Mouse (Mus musculus): ENCODE measurements around the gene Camkk1. TPM values are rescaled to one million over a fixed set of nuclear protein-coding genes. Genes with fewer than 3 reads are reported as not detected.

The Camkk1 gene
- polyA plus RNA-seq, 1 experiment from 2014 or later, result 30.6 TPM

DNA sequence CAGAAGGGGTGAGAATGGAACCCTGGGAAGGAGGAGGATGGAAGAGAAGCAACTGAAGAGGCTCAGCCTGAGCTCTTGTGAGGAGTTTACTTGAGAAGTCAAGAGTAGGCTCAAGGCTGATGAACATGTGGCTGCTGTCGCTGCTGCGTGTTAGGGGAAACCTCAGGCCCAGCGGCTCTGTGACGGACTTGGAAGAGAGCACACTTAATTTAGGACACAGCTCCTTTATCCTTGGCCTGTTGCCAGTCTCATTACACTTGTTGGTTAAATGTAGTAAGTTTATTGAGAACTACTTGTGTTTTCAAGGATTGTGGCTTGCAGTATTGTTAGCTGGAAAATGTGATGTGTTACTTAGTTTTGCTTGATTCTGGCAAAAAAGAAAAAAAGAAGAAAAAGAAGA, 57.9 kb downstream of the Camkk1 start:
- no peaks in the 10 kb centered on the region for H3K9me3 ChIP-seq
- H3K27me3 ChIP-seq (replicated peaks), result no peaks in the 10 kb centered on the region
- no peak overlapping the region for H3K27ac ChIP-seq
- ATAC-seq (replicated peaks), result no peak
- no peak overlapping the region for H3K4me3 ChIP-seq
- peaks cover 64% of the 10 kb centered on the region for H3K36me3 ChIP-seq (replicated peaks)
- H3K9ac ChIP-seq, result no peak overlapping the region
- no peak overlapping the region for H3K4me2 ChIP-seq
- no peaks in the 10 kb centered on the region for H3K4me1 ChIP-seq
- 68% methylated on average over 4 of the region's 4 CpGs for WGBS

DNA sequence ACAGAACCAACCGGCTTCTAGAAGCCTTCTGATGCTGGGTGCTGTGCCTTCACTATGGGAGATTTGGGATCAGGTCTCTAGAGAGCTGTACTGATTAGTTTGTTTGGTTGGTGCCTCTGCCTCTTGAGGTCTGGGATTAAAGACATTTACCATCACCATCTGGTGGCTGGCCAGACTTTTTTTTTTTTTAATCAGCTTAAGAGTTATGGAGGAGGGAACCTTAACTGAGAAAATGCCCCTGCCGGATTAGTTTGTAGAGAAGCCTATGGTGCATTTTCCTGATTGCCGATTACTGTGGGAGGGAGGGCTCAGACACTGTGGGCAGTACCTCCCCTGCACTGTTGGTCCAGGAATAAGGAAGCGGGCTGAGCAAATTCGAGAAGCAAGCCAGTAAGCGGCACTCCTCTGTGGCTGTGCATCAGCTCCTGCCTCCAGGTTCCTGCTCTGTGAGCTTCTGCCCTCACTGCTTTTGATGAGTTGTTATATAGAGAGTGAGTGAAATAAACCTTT, 58.5 kb downstream of the Camkk1 start:
- Histone ChIP-seq H3K4me1 (no peaks in the 10 kb centered on the region), H3K4me2 (no peak overlapping the region), H3K9me3 (no peaks in the 10 kb centered on the region), H3K27ac (no peak overlapping the region), H3K9ac (no peak overlapping the region), H3K4me3 (no peak overlapping the region), H3K27me3 (replicated peaks) (no peaks in the 10 kb centered on the region), H3K36me3 (replicated peaks) (peaks cover 70% of the 10 kb centered on the region)
- ATAC-seq (replicated peaks), result no peak
- 52% methylated on average over 6 of the region's 6 CpGs for WGBS

DNA sequence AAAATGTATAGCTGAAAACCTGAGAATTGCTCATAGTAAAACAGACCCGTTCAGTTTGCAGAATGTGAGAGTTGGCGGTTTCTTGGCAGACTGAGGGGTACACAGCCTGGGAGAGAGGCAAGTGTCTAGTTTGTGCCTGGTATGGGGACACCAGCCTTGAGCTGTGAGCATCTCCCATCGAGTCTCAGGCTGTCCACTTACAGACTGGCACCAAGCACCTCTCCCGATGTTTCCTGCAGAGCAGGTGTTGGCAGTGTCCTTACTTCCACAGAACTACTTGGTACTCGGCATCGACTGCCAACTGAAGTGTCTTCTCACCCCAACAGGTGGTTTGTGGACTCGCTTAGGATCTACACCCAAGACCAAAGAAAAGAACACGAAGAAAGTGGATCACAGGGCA, 59.8 kb downstream of the Camkk1 start:
- Histone ChIP-seq H3K9me3 (no peaks in the 10 kb centered on the region), H3K4me1 (no peaks in the 10 kb centered on the region), H3K4me2 (no peak overlapping the region), H3K27ac (no peak overlapping the region), H3K27me3 (replicated peaks) (no peaks in the 10 kb centered on the region), H3K9ac (no peak overlapping the region), H3K36me3 (replicated peaks) (peaks cover 64% of the 10 kb centered on the region), H3K4me3 (no peak overlapping the region)
- 91% methylated on average over 8 of the region's 8 CpGs for WGBS
- no peak for ATAC-seq (replicated peaks)

GRCm38 (mm10) chr11:73080306-73080705, 61.5 kb downstream of the Camkk1 start:
- H3K4me1 ChIP-seq, result no peaks in the 10 kb centered on the region
- H3K9ac ChIP-seq, result no peak overlapping the region
- 94% methylated on average over 3 of the region's 3 CpGs for WGBS
- no peak overlapping the region for H3K27ac ChIP-seq
- ATAC-seq (replicated peaks), result no peak
- H3K36me3 ChIP-seq (replicated peaks), result peaks cover 52% of the 10 kb centered on the region
- H3K4me2 ChIP-seq, result no peak overlapping the region
- no peaks in the 10 kb centered on the region for H3K27me3 ChIP-seq (replicated peaks)
- H3K4me3 ChIP-seq, result no peak overlapping the region
- no peaks in the 10 kb centered on the region for H3K9me3 ChIP-seq

DNA sequence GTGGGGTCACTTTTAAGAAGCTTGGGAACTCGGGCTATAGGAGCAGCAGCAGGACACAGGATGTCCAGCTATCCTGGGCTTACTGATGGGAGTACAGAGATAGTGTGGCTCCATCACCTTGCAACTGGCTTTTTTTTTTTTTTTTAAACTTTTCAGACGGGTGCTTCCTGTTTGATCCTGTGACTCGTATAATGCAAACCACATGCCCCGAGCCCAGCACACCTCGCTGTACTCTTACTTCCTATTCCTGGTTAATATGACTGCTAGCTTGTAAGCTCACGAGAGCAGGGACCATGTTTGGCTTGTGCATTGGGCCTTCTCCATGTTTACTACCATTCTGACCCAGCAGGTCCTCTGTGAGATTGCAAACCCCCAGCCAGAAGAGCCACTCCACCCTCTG, 65.5 kb downstream of the Camkk1 start:
- Histone ChIP-seq H3K27me3 (replicated peaks) (no peaks in the 10 kb centered on the region), H3K4me1 (no peaks in the 10 kb centered on the region), H3K4me3 (no peak overlapping the region), H3K36me3 (replicated peaks) (peaks cover 29% of the 10 kb centered on the region), H3K9ac (no peak overlapping the region), H3K4me2 (no peak overlapping the region), H3K9me3 (no peaks in the 10 kb centered on the region), H3K27ac (0 out of 2 replicates have a peak overlapping the region, but pooled peaks have one; percentile 9)
- 75% methylated on average over 6 of the region's 6 CpGs for WGBS
- no peak for ATAC-seq (replicated peaks)

DNA sequence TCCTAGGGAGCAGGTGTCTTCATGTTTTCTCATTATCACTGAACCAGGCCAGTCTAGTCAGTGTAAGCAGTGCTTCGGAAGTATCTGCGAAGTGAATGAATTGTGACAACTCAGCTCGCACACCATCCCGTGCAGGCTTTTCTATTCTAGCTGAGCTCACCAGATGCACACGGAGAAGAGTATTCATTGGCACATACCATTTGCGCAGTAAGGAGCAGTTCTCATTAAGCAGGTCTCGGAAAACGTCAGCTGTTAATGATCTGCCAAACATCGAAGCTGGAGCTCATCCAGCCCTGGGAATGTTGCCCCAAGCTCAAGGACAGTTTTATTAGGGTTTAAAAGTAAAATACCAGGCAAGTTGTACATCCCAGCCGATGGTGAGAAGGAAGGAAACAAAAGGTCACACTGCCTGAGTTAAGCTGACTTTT, 66.0 kb downstream of the Camkk1 start:
- WGBS, result 76% methylated on average over 10 of the region's 10 CpGs
- 0 out of 2 replicates have a peak overlapping the region, but pooled peaks have one; percentile 9 for H3K27ac ChIP-seq
- no peak overlapping the region for H3K9ac ChIP-seq
- ATAC-seq (replicated peaks), result no peak
- H3K27me3 ChIP-seq (replicated peaks), result no peaks in the 10 kb centered on the region
- no peak overlapping the region for H3K4me3 ChIP-seq
- no peaks in the 10 kb centered on the region for H3K9me3 ChIP-seq
- H3K36me3 ChIP-seq (replicated peaks), result peaks cover 25% of the 10 kb centered on the region
- H3K4me1 ChIP-seq, result no peaks in the 10 kb centered on the region
- no peak overlapping the region for H3K4me2 ChIP-seq

GRCm38 (mm10) chr11:73085391-73085790, 66.6 kb downstream of the Camkk1 start:
- no peaks in the 10 kb centered on the region for H3K4me1 ChIP-seq
- H3K4me2 ChIP-seq, result no peak overlapping the region
- H3K36me3 ChIP-seq (replicated peaks), result peaks cover 25% of the 10 kb centered on the region
- no peak overlapping the region for H3K27ac ChIP-seq
- H3K27me3 ChIP-seq (replicated peaks), result no peaks in the 10 kb centered on the region
- 74% methylated on average over 7 of the region's 7 CpGs for WGBS
- no peak overlapping the region for H3K9ac ChIP-seq
- no peak overlapping the region for H3K4me3 ChIP-seq
- H3K9me3 ChIP-seq, result no peaks in the 10 kb centered on the region
- no peak for ATAC-seq (replicated peaks)

GRCm38 (mm10) chr11:73087700-73088480, 69.1 kb downstream of the Camkk1 start:
- no peak overlapping the region for H3K27ac ChIP-seq
- H3K4me1 ChIP-seq, result no peaks in the 10 kb centered on the region
- H3K9me3 ChIP-seq, result no peaks in the 10 kb centered on the region
- no peak overlapping the region for H3K4me3 ChIP-seq
- 51% methylated on average over 6 of the region's 6 CpGs for WGBS
- H3K27me3 ChIP-seq (replicated peaks), result no peaks in the 10 kb centered on the region
- peaks cover 5% of the 10 kb centered on the region; the same call in 1 of the 2 replicates for H3K36me3 ChIP-seq (replicated peaks)
- ATAC-seq (replicated peaks), result no peak
- no peak overlapping the region for H3K4me2 ChIP-seq
- H3K9ac ChIP-seq, result no peak overlapping the region

DNA sequence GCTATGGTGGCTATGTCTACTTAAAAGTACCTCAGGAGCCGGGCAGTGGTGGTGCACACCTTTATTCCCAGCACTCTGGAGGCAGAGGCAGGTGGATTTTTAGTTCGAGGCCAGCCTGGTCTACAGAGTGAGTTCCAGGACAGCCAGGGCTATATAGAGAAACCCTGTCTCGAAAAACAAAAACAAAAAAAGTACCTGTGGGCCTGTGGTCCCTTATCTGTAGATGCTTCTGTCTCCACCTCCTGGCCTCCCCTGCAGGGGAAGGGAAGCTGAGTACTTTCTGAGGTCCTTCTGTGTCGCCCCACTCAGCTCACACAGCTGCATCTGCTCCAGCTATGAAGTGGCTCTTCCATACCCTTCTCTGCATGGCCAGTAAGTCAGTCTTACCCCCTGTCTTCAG, 71.5 kb downstream of the Camkk1 start, which contains the start of gene Itgae:
Gene Itgae, plus strand, starts transcription at position 301 of the 400 bp plus-strand sequence.
- Histone ChIP-seq H3K4me1 (no peaks in the 10 kb centered on the region), H3K36me3 (replicated peaks) (no peaks in the 10 kb centered on the region), H3K9me3 (no peaks in the 10 kb centered on the region), H3K27me3 (replicated peaks) (no peaks in the 10 kb centered on the region), H3K4me3 (no peak within 1 kb of the TSS), H3K9ac (no peak within 1 kb of the TSS), H3K4me2 (no peak within 1 kb of the TSS), H3K27ac (no peak within 1 kb of the TSS)
- no peak for ATAC-seq (replicated peaks)
- whole genome bisulfite sequencing, result 90% methylated on average over 4 of the region's 4 CpGs

GRCm38 (mm10) chr11:73090826-73091225, 72.0 kb downstream of the Camkk1 start:
- 94% methylated on average over 2 of the region's 2 CpGs for WGBS
- H3K4me2 ChIP-seq, result no peak overlapping the region
- H3K36me3 ChIP-seq (replicated peaks), result no peaks in the 10 kb centered on the region
- no peak overlapping the region for H3K4me3 ChIP-seq
- H3K27me3 ChIP-seq (replicated peaks), result no peaks in the 10 kb centered on the region
- H3K27ac ChIP-seq, result no peak overlapping the region
- no peak overlapping the region for H3K9ac ChIP-seq
- ATAC-seq (replicated peaks), result no peak
- H3K9me3 ChIP-seq, result no peaks in the 10 kb centered on the region
- H3K4me1 ChIP-seq, result no peaks in the 10 kb centered on the region
